Mouse (Mus musculus): ENCODE results near the gene Aldh1a3. TPM values are rescaled to one million over a fixed set of nuclear protein-coding genes. Genes with fewer than 3 reads are reported as not detected.

The Aldh1a3 gene
- polyA plus RNA-seq, 1 experiment from 2014 or later, result 27.0 TPM

- no peak for ATAC-seq
- Histone ChIP-seq H3K36me3 (ENCODE audit: control insufficient read depth, insufficient read depth, low read length) (no peaks in the 10 kb centered on the region), H3K27me3 (replicated peaks; ENCODE audit: control insufficient read depth, insufficient read depth, low read length) (no peaks in the 10 kb centered on the region), H3K27ac (ENCODE audit: low read length) (no peak overlapping the region), H3K4me2 (ENCODE audit: low read depth, low read length) (no peak overlapping the region), H3K4me1 (ENCODE audit: control insufficient read depth, insufficient read depth, low read length) (peaks cover 25% of the 10 kb centered on the region), H3K9me3 (ENCODE audit: control insufficient read depth, low read length) (no peaks in the 10 kb centered on the region), H3K9ac (ENCODE audit: low read depth, low read length) (no peak overlapping the region), H3K4me3 (ENCODE audit: low read length) (no peak overlapping the region)
- WGBS, result 88% methylated on average over 8 of the region's 8 CpGs
Measured at GRCm38 (mm10) chr7:66384891-66385290, 42.4 kb downstream of the Aldh1a3 start.

- Histone ChIP-seq H3K4me1 (ENCODE audit: control insufficient read depth, insufficient read depth, low read length) (peaks cover 25% of the 10 kb centered on the region), H3K4me2 (ENCODE audit: low read depth, low read length) (no peak overlapping the region), H3K36me3 (ENCODE audit: control insufficient read depth, insufficient read depth, low read length) (no peaks in the 10 kb centered on the region), H3K4me3 (ENCODE audit: low read length) (no peak overlapping the region), H3K9me3 (ENCODE audit: control insufficient read depth, low read length) (no peaks in the 10 kb centered on the region), H3K9ac (ENCODE audit: low read depth, low read length) (no peak overlapping the region), H3K27ac (ENCODE audit: low read length) (peak overlapping the region; percentile 65), H3K27me3 (replicated peaks; ENCODE audit: control insufficient read depth, insufficient read depth, low read length) (no peaks in the 10 kb centered on the region)
- no peak for ATAC-seq
- 49% methylated on average over 5 of the region's 5 CpGs for WGBS
Measured at GRCm38 (mm10) chr7:66384213-66384612, 43.1 kb downstream of the Aldh1a3 start.

GRCm38 (mm10) chr7:66376560-66376959 is 50.8 kb downstream of the Aldh1a3 start:
- H3K27me3 ChIP-seq (replicated peaks; ENCODE audit: control insufficient read depth, insufficient read depth, low read length), result no peaks in the 10 kb centered on the region
- H3K9ac ChIP-seq (ENCODE audit: low read depth, low read length), result no peak overlapping the region
- peaks cover 5% of the 10 kb centered on the region; the same call in 1 of the 2 replicates for H3K4me1 ChIP-seq (ENCODE audit: control insufficient read depth, insufficient read depth, low read length)
- no peaks in the 10 kb centered on the region for H3K9me3 ChIP-seq (ENCODE audit: control insufficient read depth, low read length)
- 81% methylated on average over 10 of the region's 10 CpGs for WGBS
- ATAC-seq, result peak; percentile 63
- H3K27ac ChIP-seq (ENCODE audit: low read length), result no peak overlapping the region
- H3K4me3 ChIP-seq (ENCODE audit: low read length), result no peak overlapping the region
- H3K4me2 ChIP-seq (ENCODE audit: low read depth, low read length), result no peak overlapping the region
- no peaks in the 10 kb centered on the region; the same call in 1 of the 2 replicates for H3K36me3 ChIP-seq (ENCODE audit: control insufficient read depth, insufficient read depth, low read length)

- ATAC-seq, result no peak
- no peaks in the 10 kb centered on the region for H3K9me3 ChIP-seq (ENCODE audit: control insufficient read depth, low read length)
- H3K4me1 ChIP-seq (ENCODE audit: control insufficient read depth, insufficient read depth, low read length), result peaks cover 12% of the 10 kb centered on the region; the same call in 1 of the 2 replicates
- H3K4me2 ChIP-seq (ENCODE audit: low read depth, low read length), result no peak overlapping the region
- no peak overlapping the region for H3K4me3 ChIP-seq (ENCODE audit: low read length)
- H3K36me3 ChIP-seq (ENCODE audit: control insufficient read depth, insufficient read depth, low read length), result no peaks in the 10 kb centered on the region; the same call in 1 of the 2 replicates
- WGBS, result 84% methylated on average over 4 of the region's 4 CpGs
- no peak overlapping the region for H3K27ac ChIP-seq (ENCODE audit: low read length)
- no peaks in the 10 kb centered on the region for H3K27me3 ChIP-seq (replicated peaks; ENCODE audit: control insufficient read depth, insufficient read depth, low read length)
- no peak overlapping the region for H3K9ac ChIP-seq (ENCODE audit: low read depth, low read length)
Measured at GRCm38 (mm10) chr7:66375736-66376135, 51.6 kb downstream of the Aldh1a3 start.

- no peak overlapping the region for H3K27ac ChIP-seq (ENCODE audit: low read length)
- H3K27me3 ChIP-seq (replicated peaks; ENCODE audit: control insufficient read depth, insufficient read depth, low read length), result no peaks in the 10 kb centered on the region
- no peaks in the 10 kb centered on the region for H3K36me3 ChIP-seq (ENCODE audit: control insufficient read depth, insufficient read depth, low read length)
- WGBS, result 88% methylated on average over 3 of the region's 3 CpGs
- no peaks in the 10 kb centered on the region for H3K9me3 ChIP-seq (ENCODE audit: control insufficient read depth, low read length)
- H3K4me3 ChIP-seq (ENCODE audit: low read length), result no peak overlapping the region
- ATAC-seq, result no peak
- H3K4me2 ChIP-seq (ENCODE audit: low read depth, low read length), result no peak overlapping the region
- no peak overlapping the region for H3K9ac ChIP-seq (ENCODE audit: low read depth, low read length)
- peaks cover 24% of the 10 kb centered on the region for H3K4me1 ChIP-seq (ENCODE audit: control insufficient read depth, insufficient read depth, low read length)
Measured at GRCm38 (mm10) chr7:66373391-66373790, 53.9 kb downstream of the Aldh1a3 start.

- peaks cover 21% of the 10 kb centered on the region for H3K4me1 ChIP-seq (ENCODE audit: control insufficient read depth, insufficient read depth, low read length)
- no peak overlapping the region for H3K9ac ChIP-seq (ENCODE audit: low read depth, low read length)
- H3K4me2 ChIP-seq (ENCODE audit: low read depth, low read length), result no peak overlapping the region
- H3K4me3 ChIP-seq (ENCODE audit: low read length), result no peak overlapping the region
- H3K27ac ChIP-seq (ENCODE audit: low read length), result peak overlapping the region; percentile 49
- peak; percentile 66 for ATAC-seq
- 67% methylated on average over 6 of the region's 6 CpGs for WGBS
- H3K27me3 ChIP-seq (replicated peaks; ENCODE audit: control insufficient read depth, insufficient read depth, low read length), result no peaks in the 10 kb centered on the region
- no peaks in the 10 kb centered on the region for H3K9me3 ChIP-seq (ENCODE audit: control insufficient read depth, low read length)
- no peaks in the 10 kb centered on the region for H3K36me3 ChIP-seq (ENCODE audit: control insufficient read depth, insufficient read depth, low read length)
Measured at GRCm38 (mm10) chr7:66370970-66371369, 56.3 kb downstream of the Aldh1a3 start.

GRCm38 (mm10) chr7:66369934-66370445 is 57.3 kb downstream of the Aldh1a3 start:
- Histone ChIP-seq H3K4me1 (ENCODE audit: control insufficient read depth, insufficient read depth, low read length) (peaks cover 21% of the 10 kb centered on the region), H3K4me3 (ENCODE audit: low read length) (no peak overlapping the region), H3K27ac (ENCODE audit: low read length) (peak overlapping the region; percentile 53), H3K9ac (ENCODE audit: low read depth, low read length) (no peak overlapping the region), H3K4me2 (ENCODE audit: low read depth, low read length) (no peak overlapping the region), H3K27me3 (replicated peaks; ENCODE audit: control insufficient read depth, insufficient read depth, low read length) (no peaks in the 10 kb centered on the region), H3K9me3 (ENCODE audit: control insufficient read depth, low read length) (no peaks in the 10 kb centered on the region), H3K36me3 (ENCODE audit: control insufficient read depth, insufficient read depth, low read length) (no peaks in the 10 kb centered on the region)
- no peak for ATAC-seq
- 49% methylated on average over 5 of the region's 5 CpGs for WGBS

- peaks cover 21% of the 10 kb centered on the region for H3K4me1 ChIP-seq (ENCODE audit: control insufficient read depth, insufficient read depth, low read length)
- H3K36me3 ChIP-seq (ENCODE audit: control insufficient read depth, insufficient read depth, low read length), result no peaks in the 10 kb centered on the region
- H3K27ac ChIP-seq (ENCODE audit: low read length), result peak overlapping the region; percentile 53
- H3K4me3 ChIP-seq (ENCODE audit: low read length), result no peak overlapping the region
- ATAC-seq, result no peak
- H3K9me3 ChIP-seq (ENCODE audit: control insufficient read depth, low read length), result no peaks in the 10 kb centered on the region
- 66% methylated on average over 5 of the region's 5 CpGs for WGBS
- no peak overlapping the region for H3K9ac ChIP-seq (ENCODE audit: low read depth, low read length)
- no peak overlapping the region for H3K4me2 ChIP-seq (ENCODE audit: low read depth, low read length)
- H3K27me3 ChIP-seq (replicated peaks; ENCODE audit: control insufficient read depth, insufficient read depth, low read length), result no peaks in the 10 kb centered on the region
Measured at GRCm38 (mm10) chr7:66369071-66369933, 58.0 kb downstream of the Aldh1a3 start.

- Histone ChIP-seq H3K4me1 (ENCODE audit: control insufficient read depth, insufficient read depth, low read length) (peaks cover 13% of the 10 kb centered on the region), H3K27ac (ENCODE audit: low read length) (peak within 1 kb of the TSS; percentile 48), H3K36me3 (ENCODE audit: control insufficient read depth, insufficient read depth, low read length) (no peaks in the 10 kb centered on the region), H3K4me3 (ENCODE audit: low read length) (no peak within 1 kb of the TSS), H3K4me2 (ENCODE audit: low read depth, low read length) (no peak within 1 kb of the TSS), H3K9ac (ENCODE audit: low read depth, low read length) (no peak within 1 kb of the TSS), H3K9me3 (ENCODE audit: control insufficient read depth, low read length) (peaks cover 7% of the 10 kb centered on the region; the same call in 1 of the 2 replicates), H3K27me3 (replicated peaks; ENCODE audit: control insufficient read depth, insufficient read depth, low read length) (no peaks in the 10 kb centered on the region)
- peak; percentile 72; the same call in 1 of the 2 replicates for ATAC-seq
- 38% methylated on average over 2 of the region's 2 CpGs for WGBS
Measured at GRCm38 (mm10) chr7:66365904-66366303, 61.4 kb downstream of the Aldh1a3 start, which contains the start of gene Gm10974. TSS of gene Gm10974 (plus strand) at chr7:66365905.

All from intestine, embryonic 16.5 days (tissue).